Mouse (Mus musculus): ENCODE data around the gene Gas2l3.

Gas2l3 gene

DNA sequence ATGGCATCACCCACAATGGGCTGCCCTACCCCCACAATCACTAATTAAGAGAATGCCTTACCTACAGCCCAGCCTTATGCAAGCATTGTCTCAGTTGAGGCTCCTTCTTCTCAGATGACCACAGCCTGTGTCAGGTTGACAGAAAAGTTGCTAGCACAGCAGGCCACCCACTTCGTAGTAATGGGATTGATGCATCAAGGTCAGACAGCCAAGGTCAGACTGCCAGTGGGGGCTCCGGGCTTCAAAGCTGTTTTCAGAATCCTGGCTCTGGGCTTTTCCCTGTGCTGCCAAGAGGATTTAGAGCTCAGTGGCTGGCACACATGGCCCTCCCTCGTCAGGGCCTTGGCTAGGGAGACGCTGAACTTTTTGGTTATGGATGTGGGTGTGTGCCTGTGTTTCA, 51.1 kb downstream of the Gas2l3 start:
- no peak for DNase-seq

DNA sequence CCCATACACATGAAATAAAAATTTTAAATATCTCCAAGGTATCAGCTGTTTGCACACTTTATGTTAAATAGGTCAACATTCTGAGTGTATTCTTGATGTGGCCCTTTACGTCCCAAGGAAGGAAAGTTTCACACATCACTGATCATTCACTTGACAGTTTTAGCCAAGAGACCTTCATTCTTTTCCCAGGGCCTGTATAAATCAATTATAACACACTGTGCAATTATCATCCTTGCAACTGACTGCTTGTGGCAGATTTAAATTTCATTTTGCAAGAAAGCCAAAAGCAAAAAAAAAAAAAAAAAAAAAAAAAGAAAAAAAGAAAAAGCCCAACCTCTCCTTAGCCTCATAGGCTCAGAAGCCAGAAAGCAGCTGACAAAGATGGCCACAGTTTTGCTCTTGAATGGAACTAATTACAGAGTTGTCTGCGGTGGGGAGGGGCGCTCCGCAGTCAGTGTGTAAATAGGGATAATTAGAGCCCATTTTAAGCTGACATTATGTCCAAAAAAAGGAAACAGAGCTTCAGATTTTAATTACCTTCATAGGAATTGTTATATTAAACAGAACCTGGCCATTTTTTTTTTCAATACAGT, 52.1 kb downstream of the Gas2l3 start:
- DNase-seq: no peak

DNA sequence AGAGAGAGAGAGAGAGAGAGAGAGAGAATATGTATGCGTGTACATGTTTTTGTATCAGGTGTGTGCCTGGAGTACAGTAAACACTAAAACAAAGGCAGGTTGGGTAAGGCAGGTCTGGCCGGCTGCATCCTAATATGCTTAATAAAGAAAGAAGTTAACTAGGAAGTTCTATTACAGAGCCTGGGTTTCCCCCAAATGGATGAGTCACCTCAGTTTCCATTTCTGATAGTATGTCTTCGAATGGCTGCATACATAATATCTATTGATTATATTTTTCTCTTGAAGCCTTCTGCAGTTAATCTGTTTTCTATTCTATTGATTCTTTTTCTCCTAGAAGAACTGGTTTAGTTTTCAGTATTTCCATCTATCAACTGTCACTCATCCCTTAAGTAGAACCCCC, 57.3 kb downstream of the Gas2l3 start:
- DNase-seq: no peak

DNA sequence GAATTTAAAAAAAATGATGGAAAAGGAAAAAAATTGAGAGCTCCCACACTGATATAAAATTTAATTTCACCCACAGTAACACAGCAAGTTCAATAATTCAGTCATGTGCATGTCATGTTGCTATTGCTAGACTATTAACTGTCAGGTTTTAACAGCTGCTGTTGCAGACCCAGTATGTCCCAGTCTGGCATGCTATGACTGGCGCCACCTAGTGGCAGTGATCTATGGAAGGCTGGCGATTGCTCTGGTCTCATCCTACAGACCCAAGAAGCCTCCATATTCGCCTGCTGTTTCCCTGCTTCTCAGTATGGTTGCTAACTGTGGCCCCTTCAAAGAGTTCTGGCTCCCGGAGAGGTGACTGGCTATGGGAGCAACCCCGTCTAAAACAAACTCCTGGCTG, 60.3 kb downstream of the Gas2l3 start:
- peak; percentile 80 for DNase-seq

DNA sequence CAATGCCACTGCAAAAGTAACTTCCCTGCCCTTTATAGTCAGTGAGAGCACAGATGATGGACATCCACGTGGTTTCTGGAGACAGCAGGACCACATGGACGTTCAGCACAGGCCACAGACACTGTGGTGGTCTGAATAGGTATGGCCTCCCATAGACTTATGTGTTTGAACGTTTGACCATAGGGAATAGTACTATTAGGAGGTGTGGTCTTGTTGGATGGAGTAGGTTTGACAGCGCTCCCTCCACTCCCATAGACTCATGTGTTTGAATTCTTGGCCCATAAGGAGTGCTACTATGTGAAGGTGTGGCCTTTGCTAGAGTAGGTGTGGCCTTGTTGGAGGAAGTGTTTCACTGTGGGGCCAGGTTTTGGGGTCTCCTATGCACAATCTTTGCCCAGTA, 66.0 kb downstream of the Gas2l3 start:
- DNase-seq: no peak

DNA sequence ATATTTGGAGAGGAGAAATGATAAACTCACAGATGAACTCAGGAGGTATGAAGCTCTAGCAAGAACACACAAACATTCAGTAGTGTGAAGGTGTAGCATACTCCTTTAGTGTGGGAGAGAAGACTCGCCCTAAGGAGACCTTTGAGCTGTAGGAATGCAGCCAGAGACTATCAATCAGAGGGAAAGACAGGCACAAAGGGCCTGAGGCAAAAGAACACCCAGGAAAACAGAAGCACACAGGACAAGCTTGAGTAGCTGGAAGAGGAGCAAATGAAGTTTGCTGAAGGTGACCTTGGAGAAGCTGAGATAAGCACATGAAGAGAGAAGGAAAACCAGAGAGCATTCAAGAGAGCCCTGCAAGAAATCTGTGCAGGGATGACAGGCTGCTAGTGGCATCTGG, 73.7 kb downstream of the Gas2l3 start:
- no peak for DNase-seq

DNA sequence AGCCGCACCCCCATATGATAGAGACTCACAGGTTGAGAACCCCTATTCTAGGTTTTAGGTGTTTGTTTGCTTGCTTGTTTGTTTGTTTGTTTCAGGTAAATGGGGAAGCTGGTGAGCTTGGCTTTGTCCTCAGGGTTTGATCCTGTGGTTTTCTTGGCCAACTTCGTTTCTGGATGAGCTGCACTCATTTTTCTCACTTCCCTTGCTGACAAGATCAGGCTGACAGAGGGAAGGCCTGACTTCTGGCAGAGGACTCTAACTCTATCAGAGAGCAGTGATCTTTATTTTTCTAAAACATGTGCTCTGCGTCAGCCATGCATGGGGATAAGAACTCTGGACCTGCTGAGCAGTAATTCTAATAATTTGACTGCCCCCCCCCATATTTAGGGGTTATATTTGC, 84.8 kb downstream of the Gas2l3 start:
- DNase-seq: no peak
